Mouse (Mus musculus): Measurements from ENCODE around the gene Optn. TPM values are rescaled to one million over a fixed set of nuclear protein-coding genes. Genes with fewer than 3 reads are reported as not detected.

Gene Optn
- total RNA-seq, 4 experiments from 2014 or later, result 75.5 to 187 (median 117) TPM

DNA sequence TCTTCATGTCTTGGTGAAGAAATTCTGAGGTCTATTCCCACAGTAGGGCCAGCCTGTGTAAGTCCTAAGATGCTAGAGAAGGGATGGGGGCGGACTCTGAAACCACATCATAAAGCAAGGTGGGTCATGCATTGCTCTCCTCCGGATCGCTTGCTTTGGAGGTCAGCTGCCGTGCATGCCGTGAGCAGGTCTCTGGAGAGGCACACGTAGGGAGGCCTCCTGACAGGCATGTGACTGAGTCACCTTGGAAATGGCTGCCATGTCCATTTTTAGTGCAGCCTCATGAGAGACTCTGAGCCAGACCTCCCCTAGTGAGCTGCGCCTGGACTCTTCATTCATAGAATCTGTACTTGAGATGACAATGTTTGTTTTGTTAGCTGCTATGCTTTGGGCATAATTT lies 35.8 kb downstream of the Optn start:
- no peak for DNase-seq

GRCm38 (mm10) chr2:5027057-5027456 lies 36.8 kb downstream of the Optn start:
- no peak for DNase-seq

DNA sequence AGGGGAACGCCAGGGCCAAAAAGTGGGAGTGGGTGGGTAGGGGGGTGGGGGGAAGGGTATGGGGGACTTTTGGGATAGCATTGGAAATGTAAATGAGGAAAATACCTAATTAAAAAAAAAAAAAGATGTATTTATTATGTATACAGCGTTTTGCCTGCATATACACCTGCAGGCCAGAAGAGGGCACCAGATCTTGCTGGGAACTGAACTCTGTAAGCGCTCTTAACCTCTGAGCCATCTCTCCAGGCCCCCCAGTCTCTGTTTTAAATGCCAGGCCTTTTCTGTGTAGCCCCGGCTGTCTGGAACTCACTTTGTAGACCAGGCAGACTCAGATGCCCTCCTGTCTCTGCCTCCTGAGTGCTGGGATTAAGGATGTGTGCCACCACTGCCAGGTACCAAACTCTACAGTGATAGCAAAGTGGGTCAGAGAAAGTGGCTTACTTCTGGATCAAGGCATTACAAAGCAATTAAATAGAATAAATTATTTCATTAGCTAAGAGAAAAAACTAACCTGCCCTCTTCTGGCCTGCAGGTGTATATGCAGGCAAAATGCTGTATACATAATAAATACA lies 38.6 kb downstream of the Optn start:
- DNase-seq, result no peak

- peak; percentile 45 for DNase-seq
These were observed 40.0 kb downstream of the Optn start for GRCm38 (mm10) chr2:5023699-5024399.

- DNase-seq, result no peak
These were observed 40.6 kb downstream of the Optn start for GRCm38 (mm10) chr2:5023275-5023674.

- no peak for DNase-seq
These were observed 44.1 kb downstream of the Optn start for GRCm38 (mm10) chr2:5019708-5020107.

GRCm38 (mm10) chr2:5016922-5017321 lies 46.9 kb downstream of the Optn start:
- no peak for DNase-seq

- DNase-seq, result no peak
These were observed 48.3 kb downstream of the Optn start for GRCm38 (mm10) chr2:5015527-5015926.

DNA sequence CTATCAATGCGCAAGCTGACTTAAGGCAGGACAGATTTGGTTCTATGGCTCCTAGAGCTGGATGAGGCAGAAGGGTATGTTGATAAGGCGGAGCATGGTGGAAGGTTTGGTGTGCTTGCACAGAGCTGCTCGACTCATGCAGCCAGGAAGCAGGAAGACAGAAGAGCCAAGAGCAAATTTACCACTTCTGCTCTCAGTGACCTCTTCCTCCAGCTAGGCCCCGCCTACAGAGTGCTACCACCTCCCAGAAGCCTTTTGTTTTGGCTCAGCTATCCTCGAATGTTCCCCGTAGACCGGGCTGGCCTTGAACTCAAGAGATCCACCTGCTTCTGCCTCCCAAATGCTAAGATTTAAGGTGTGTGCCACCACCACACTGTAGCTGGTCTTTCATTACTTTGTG lies 49.2 kb downstream of the Optn start:
- DNase-seq, result no peak

DNA sequence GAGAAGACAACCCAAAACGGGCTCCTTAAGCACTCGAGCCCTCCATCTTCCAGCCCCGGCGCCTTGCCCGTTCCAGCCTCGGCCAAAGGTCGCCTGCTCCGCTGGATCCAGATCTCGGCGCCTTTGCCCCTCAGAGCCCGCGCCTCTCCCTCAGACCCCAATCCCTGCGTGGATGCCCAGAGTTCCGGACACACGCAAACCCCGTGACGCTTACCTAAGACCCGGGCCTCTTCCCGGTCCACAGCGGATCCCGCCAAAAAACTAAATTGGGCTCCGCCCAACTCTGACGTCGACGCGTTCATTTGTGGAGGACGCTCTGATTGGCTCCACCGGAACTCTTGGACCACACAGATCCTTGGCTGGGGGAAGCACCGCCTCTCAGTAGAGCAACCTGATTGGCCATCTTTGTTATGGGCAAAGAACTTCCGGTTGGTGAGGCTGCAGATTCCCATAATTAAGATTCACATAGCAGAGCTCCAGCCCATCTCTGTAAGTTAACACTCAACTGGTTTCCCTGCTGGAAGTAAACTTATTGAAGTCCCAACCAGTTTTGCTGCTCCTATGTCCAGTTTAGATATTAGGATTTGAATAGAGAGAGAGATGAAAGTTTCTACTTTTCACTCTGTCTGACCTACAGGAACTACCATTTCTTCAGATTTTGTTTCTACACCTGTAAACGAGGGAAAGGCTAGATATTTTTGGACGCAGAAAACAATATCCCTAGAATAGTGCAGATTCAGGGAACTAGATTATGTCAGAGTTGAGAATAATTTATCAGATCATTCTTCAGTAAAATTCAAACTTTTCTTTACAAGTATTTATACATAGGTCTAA lies 51.1 kb downstream of the Optn start, which contains the start of gene Mcm10:
Gene Mcm10, minus strand, starts transcription at position 301 of the 834 bp plus-strand sequence.
- peak; percentile 93 for DNase-seq

- DNase-seq, result no peak
These were observed 51.9 kb downstream of the Optn start for GRCm38 (mm10) chr2:5011898-5012490.

DNA sequence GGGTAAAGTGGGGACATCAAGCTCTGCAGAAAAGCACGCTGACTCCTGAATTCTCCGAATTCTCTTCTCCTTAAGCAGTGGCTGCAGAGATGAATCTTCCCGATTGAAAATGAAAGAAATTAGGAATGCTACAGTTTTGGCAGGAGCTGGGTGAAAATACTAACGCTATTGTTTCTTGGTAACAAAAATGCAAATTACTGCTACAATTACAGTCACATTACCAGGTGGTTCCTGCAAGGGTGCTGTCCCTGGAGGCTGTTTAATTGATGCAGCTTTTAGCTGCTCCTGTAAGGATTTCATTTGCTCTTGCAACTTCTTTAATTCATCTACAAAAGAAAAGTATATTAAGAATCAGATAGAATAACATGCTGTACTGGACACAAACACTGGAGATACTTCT lies 56.7 kb downstream of the Optn start:
- DNase-seq, result no peak

DNA sequence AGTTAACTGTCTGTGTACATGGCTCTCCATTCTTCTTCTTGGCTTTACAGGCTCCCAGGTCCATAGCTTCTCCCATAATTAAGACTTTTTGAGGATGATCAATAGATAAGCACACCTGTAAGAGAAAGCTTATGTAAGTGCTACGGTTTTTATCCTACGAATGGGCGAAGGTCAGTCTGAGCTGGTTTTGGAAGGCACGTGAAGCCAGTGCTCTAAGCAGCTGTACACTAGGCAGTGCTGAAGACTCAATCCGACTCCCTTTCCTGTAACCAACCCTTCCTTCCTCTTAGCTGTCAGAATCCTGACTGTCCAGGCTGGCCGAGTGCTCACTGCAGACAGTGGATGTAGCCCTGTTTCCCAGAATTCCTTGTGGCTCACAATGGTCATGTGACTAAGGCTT lies 62.6 kb downstream of the Optn start:
- no peak for DNase-seq

GRCm38 (mm10) chr2:4998905-4999304 lies 64.9 kb downstream of the Optn start:
- DNase-seq, result no peak

GRCm38 (mm10) chr2:4996421-4996824 lies 67.4 kb downstream of the Optn start:
- DNase-seq, result no peak

DNA sequence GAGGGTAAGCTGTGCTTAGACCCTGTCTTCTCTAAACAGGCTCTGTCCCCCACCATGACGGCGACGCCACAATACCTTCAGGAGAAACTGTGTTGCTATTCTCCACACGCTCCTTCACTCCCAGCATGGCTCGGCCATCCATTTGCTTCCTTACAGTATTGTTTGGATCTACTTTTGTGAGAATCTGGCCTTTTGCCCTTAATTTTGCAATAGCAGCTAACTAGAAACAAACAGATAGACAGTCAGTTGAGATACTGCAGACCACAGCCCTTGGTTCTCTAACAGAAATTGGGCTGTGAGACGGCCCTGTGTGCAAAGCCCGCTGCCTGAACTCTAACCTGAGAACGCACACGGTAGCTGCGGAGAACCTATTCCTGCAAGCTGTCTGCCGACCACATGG lies 68.2 kb downstream of the Optn start:
- no peak for DNase-seq

- no peak for DNase-seq
These were observed 69.4 kb downstream of the Optn start for GRCm38 (mm10) chr2:4994436-4994835.

DNA sequence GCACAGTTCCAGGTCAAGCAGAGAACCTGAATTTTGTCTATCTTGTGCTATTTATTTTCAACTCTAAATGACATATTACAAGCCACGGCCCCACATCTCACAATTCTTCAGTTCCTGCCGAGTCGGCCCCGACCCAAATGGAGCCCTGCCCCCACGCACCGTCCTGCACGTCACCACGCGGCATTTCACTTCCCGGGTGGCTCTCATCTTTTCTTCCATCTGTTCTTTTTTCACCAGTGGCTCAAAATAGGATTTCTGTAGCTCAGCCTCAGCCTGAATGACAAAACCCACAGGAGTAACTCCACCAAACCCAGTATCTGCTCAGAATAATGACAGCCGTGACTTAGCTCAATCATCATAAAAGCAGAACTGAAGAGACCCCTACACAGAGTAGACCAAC lies 70.3 kb downstream of the Optn start:
- no peak for DNase-seq

GRCm38 (mm10) chr2:4988826-4989424 lies 74.9 kb downstream of the Optn start:
- no peak for DNase-seq

GRCm38 (mm10) chr2:4987388-4988180 lies 76.3 kb downstream of the Optn start:
- DNase-seq, result no peak

DNA sequence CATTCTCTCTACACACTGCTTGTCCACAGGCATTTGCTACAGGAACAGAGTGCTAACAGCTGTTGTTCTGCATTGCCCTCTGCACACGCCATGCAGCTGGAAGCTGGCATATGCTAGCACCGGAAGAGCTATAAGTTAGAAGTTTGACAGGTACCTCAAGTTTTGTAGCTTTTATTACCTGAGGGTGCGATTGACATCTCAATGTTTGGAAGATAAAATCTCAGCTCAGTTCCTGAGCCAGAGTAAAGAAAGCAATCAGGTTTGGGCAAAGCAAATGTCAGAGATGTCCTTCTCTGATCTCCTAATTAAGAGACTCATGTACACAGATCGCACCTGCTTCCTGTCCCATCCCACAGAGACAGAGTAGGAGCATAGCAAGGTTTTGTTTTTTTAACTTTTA lies 77.1 kb downstream of the Optn start:
- no peak for DNase-seq

DNA sequence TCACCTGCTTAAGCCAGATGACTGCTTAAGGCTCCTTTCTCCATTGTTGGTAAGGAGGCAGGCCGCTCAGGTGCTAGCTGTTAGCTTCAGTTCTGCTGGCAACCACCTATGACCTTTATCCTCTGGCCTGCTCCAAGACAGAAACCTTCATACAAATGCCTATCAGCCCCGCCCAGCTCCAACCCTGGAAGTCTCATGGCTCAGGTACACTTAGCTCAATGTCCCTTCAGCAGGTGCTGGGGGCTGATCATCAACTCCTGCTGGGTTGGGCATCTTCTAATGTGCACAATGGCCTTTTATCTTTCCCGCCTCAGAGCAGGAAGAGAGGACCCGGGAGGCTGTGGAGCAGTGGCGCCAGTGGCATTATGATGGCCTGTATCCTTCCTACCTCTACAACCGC lies 78.9 kb downstream of the Optn start:
- DNase-seq, result no peak
